Mouse (Mus musculus) small intestine, adult 2 months (tissue): ENCODE data around the gene Suclg2. TPM values are rescaled to one million over a fixed set of nuclear protein-coding genes. Genes with fewer than 3 reads are reported as not detected.

Experiments used
- H3K27ac ChIP-seq: fragments of 200-500 bp; 2 replicates; pipeline ENCODE4 v1.5.1; 2012; ENCODE audit warnings: low read depth, low read length, control low read depth, inconsistent platforms; ENCODE audit not compliant: insufficient read depth
- H3K27me3 ChIP-seq: fragments of 200-500 bp; 2 replicates; pipeline ENCODE4 v1.6.1; 2012; ENCODE audit warnings: mild to moderate bottlenecking, moderate library complexity, low read length, inconsistent platforms; ENCODE audit not compliant: control insufficient read depth, insufficient read depth
- H3K36me3 ChIP-seq: fragments of 200-500 bp; 2 replicates; pipeline ENCODE4 v1.6.1; 2012; ENCODE audit warnings: mild to moderate bottlenecking, low read length, control low read depth, inconsistent platforms; ENCODE audit not compliant: control insufficient read depth, insufficient read depth
- H3K4me1 ChIP-seq: fragments of 200-500 bp; 2 replicates; pipeline ENCODE4 v1.6.1; 2012; ENCODE audit warnings: low read length, inconsistent platforms, mixed read lengths; ENCODE audit not compliant: control insufficient read depth, insufficient read depth, insufficient read length
- H3K4me3 ChIP-seq: fragments of 200-500 bp; 2 replicates; pipeline ENCODE4 v1.5.1; 2012; ENCODE audit warnings: low read depth, mild to moderate bottlenecking, control low read depth, inconsistent platforms, low read length, moderate library complexity
- CTCF ChIP-seq: fragments of 200-500 bp; IDR thresholded peaks from 2 replicates; pipeline ENCODE4 v1.5.1; 2012; ENCODE audit warnings: low read depth, mild to moderate bottlenecking, control low read depth, inconsistent platforms, low read length, moderate library complexity, mixed read lengths; ENCODE audit not compliant: insufficient replicate concordance, insufficient read length; ENCODE audit errors: extremely low read depth
- POLR2A ChIP-seq: fragments of 200-500 bp; IDR thresholded peaks from 2 replicates; pipeline ENCODE4 v1.6.1; 2012; ENCODE audit warnings: low read depth, mild to moderate bottlenecking, control low read depth, inconsistent platforms, low read length, moderate library complexity
- WGBS: fragments of 180-500 bp; shearing (Covaris S2); methylation state at CpG from one replicate; pipeline ENCODE4 v1.1.7; 2018; 5-methylcytosine and 5-hydroxymethylcytosine counted together
- polyA plus RNA-seq: library from polyadenylated mRNA; depleted of rRNA; stranded (reverse); fragments of >200 nt; gene quantifications from 2 replicates; pipeline ENCODE4 v1.2.3, GENCODE M21; 2012

Gene Suclg2
- polyA plus RNA-seq, 1 experiment = 13.1 TPM

DNA sequence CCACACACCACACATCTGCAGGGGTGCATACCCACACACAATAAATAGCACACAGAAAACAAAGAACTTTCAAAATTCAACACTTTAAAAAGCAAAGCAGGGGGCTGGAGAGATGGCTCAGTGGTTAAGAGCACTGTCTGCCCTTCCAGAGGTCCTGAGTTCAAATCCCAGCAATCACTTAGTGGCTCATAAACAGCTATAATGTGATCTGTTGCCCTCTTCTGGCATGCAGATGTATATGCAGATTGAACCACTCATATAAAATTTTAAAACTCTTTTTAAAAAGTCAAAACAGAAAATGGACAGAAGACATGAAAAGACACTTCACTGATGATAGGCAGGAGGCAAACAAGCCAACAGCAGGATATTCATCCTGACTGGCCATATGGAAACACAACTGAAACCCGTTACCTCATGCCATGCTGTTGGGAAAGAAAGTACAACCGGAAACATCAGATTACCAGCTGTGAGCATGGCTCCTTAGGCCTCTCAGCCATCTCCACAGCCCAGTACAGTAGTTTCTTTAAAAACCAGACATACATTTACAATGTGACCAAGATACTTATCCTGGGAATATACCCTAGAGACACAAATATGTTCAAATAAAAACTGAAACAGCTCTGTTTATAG, 17.5 kb downstream of the Suclg2 start:
- H3K27me3 ChIP-seq = no peaks in the 10 kb centered on the region
- WGBS = 70% methylated on average over 2 of the region's 2 CpGs
- H3K4me1 ChIP-seq = peaks cover 7% of the 10 kb centered on the region; the same call in 1 of the 2 replicates
- no peaks in the 10 kb centered on the region for H3K36me3 ChIP-seq
- no peak overlapping the region for H3K4me3 ChIP-seq
- TF ChIP-seq POLR2A (no peak), CTCF (no peak)
- no peak overlapping the region for H3K27ac ChIP-seq

- Histone ChIP-seq H3K27ac (no peak overlapping the region), H3K36me3 (no peaks in the 10 kb centered on the region), H3K4me3 (no peak overlapping the region), H3K27me3 (no peaks in the 10 kb centered on the region), H3K4me1 (peaks cover 7% of the 10 kb centered on the region; the same call in 1 of the 2 replicates)
- TF ChIP-seq CTCF (no peak), POLR2A (no peak)
- WGBS = 89% methylated on average over 5 of the region's 5 CpGs
Measured at GRCm38 (mm10) chr6:95700191-95700590, 18.4 kb downstream of the Suclg2 start.

- 86% methylated on average over 3 of the region's 3 CpGs for WGBS
- H3K27me3 ChIP-seq = no peaks in the 10 kb centered on the region
- H3K4me1 ChIP-seq = peaks cover 7% of the 10 kb centered on the region; the same call in 1 of the 2 replicates
- H3K4me3 ChIP-seq = no peak overlapping the region
- H3K36me3 ChIP-seq = no peaks in the 10 kb centered on the region
- no peak overlapping the region for H3K27ac ChIP-seq
- TF ChIP-seq CTCF (no peak), POLR2A (no peak)
Measured at GRCm38 (mm10) chr6:95699326-95699725, 19.3 kb downstream of the Suclg2 start.

DNA sequence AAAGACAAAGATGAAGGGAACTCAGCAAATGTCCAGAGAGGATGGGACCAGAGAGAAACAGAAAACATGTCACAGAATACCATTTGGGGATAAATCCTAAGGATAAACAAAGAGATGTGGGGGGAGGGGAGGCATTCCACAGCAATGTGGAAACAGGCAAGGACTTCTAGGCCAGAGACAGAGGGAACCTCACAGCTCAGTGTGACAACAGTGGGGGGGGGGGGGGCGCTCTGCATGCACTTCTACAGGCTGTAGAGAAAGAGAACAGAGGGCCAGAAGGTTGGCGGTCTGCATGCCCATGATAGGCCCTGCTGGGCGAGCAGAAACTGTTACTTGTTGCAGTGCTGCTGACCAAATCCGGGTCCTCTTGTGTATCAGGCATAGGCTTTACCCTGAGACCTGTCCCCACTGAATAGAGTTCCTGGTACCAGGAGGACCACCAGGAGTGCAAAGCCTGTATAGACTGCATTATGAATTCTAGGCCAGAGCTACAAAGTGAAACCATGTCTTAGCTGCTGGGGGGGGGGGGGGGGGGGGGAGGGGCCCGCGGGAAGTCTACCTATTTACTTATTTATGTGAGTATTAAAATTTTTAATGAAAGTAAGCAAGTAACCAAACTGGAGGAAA, 20.0 kb downstream of the Suclg2 start:
- Histone ChIP-seq H3K4me1 (peaks cover 7% of the 10 kb centered on the region; the same call in 1 of the 2 replicates), H3K4me3 (no peak overlapping the region), H3K27ac (no peak overlapping the region), H3K27me3 (no peaks in the 10 kb centered on the region), H3K36me3 (no peaks in the 10 kb centered on the region)
- 67% methylated on average over 6 of the region's 6 CpGs for WGBS
- TF ChIP-seq CTCF = no peak
- no peak for TF ChIP-seq POLR2A

DNA sequence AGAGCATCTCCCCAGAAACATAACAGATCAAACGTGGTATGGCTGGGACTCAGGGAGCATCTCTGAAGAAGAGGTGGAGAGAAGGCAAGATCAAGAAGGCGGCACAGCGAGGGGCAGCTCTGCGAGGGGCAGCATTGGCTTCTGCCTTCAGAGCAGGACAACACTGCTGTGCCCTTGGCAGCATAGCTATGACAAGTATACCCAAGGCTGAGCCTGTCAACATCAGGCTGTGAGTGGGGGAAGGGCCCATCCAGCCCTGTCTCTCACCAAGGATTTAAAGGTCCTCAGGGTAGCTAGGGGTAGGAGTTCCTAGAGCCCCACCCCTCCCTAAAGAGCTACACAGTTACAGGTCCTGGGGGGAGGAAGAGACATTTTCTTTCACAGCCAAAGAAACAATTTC, 23.7 kb downstream of the Suclg2 start:
- no peak overlapping the region for H3K27ac ChIP-seq
- no peaks in the 10 kb centered on the region for H3K27me3 ChIP-seq
- H3K36me3 ChIP-seq = no peaks in the 10 kb centered on the region
- whole genome bisulfite sequencing = 91% methylated on average over 4 of the region's 4 CpGs
- H3K4me3 ChIP-seq = no peak overlapping the region
- peaks cover 3% of the 10 kb centered on the region; the same call in 1 of the 2 replicates for H3K4me1 ChIP-seq
- no peak for TF ChIP-seq CTCF
- TF ChIP-seq POLR2A = no peak

DNA sequence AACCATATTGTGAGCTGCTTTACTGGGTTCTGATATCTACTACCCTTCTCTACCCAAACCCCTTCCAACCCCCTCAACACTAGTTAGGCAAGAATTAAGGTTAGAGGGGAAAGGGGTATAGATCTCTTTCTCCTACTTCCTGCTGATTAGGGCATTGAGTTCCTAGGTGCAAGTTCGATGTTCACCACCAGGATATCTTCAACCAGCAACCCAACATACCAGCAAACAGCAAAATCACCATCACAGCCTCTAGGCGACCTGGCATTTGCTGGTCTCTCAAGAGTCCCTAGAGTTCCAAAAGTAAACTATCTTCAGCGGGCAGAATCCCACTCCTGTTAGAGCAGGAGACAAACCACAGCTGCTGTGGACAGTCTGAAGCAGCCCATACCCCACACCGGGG, 33.4 kb downstream of the Suclg2 start:
- Histone ChIP-seq H3K4me3 (no peak overlapping the region), H3K27me3 (no peaks in the 10 kb centered on the region), H3K4me1 (no peaks in the 10 kb centered on the region), H3K36me3 (no peaks in the 10 kb centered on the region), H3K27ac (no peak overlapping the region)
- no peak for TF ChIP-seq CTCF
- no peak for TF ChIP-seq POLR2A
- WGBS = 71% methylated on average over 4 of the region's 4 CpGs

DNA sequence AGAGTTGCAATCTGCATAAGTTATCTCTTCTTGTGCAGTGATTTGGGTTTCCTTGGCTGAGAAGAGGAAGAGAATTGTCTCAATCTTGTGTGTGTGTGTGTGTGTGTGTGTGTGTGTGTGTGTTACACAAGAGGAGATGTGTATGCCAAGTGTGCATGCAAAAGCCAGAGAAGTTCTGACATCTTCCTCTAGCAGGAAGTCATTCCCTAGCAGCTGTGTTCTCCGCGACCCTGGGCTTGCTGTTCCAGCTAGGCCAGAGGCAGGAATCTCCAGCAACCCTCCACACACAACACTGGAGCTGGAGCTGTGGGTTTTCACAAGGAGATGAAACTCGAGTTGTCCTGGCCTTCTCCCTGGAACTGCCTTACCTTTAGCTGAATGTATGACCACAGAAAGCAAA, 38.9 kb downstream of the Suclg2 start:
- 53% methylated on average over 3 of the region's 3 CpGs for WGBS
- H3K27me3 ChIP-seq = no peaks in the 10 kb centered on the region
- TF ChIP-seq POLR2A (no peak), CTCF (no peak)
- H3K4me1 ChIP-seq = no peaks in the 10 kb centered on the region; the same call in 1 of the 2 replicates
- 0 out of 2 replicates have a peak, but pooled peaks cover 2% of the 10 kb centered on the region for H3K36me3 ChIP-seq
- H3K4me3 ChIP-seq = no peak overlapping the region
- H3K27ac ChIP-seq = no peak overlapping the region
